Mouse (Mus musculus): Measurements from ENCODE around the gene Pyroxd1. TPM values are rescaled to one million over a fixed set of nuclear protein-coding genes. Genes with fewer than 3 reads are reported as not detected.

Pyroxd1 gene
- total RNA-seq, 2 experiments from 2014 or later: 12.8 to 15.7 TPM

DNA sequence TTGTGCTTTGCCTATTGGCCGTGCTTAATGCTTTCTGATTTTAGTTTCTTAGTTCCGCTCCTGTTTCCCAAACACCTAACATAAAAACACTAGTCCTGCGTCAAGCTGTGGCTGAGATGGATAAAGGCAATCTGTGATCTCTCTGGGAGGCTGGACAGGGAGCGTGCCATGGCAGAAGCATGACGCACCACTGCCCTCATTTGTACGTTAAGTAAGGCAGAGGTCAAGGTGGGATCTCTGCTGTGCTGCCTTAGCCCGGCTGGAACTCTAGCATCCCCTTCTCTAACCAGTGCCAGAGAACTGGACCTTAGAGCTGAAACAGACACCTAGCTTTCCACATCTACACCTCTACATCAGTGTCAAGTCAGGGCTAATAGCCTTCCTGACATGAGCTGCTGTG lies 36.2 kb downstream of the Pyroxd1 start:
- no peak overlapping the region for H3K4me3 ChIP-seq
- no peak for DNase-seq (ENCODE audit: low spot score in 2 of 2)
- no peak overlapping the region for H3K27ac ChIP-seq
- TF ChIP-seq CTCF (conservative IDR thresholded peaks at IDR 0.05): no peak

DNA sequence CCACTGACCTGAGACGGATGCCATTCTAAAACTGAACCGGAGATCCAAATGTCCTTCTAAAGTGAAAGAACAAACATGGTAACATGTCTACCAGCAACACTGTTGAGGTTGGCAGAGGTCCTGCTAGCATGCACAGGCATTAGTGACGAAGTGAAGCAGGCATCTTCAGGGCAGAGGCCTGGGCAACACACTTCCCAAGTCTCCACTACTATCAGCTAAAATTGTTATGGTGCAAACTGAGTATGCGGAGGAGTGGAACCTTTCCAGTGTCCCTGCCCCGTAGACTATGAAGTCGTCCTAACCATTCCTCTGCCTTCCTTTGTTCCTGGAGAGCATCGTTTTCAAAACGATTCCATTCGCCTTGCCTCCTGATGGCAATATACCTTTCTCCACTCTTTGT lies 39.1 kb downstream of the Pyroxd1 start:
- TF ChIP-seq CTCF (conservative IDR thresholded peaks at IDR 0.05): no peak
- H3K4me3 ChIP-seq: no peak overlapping the region
- no peak for DNase-seq (ENCODE audit: low spot score in 2 of 2)
- no peak overlapping the region for H3K27ac ChIP-seq

DNA sequence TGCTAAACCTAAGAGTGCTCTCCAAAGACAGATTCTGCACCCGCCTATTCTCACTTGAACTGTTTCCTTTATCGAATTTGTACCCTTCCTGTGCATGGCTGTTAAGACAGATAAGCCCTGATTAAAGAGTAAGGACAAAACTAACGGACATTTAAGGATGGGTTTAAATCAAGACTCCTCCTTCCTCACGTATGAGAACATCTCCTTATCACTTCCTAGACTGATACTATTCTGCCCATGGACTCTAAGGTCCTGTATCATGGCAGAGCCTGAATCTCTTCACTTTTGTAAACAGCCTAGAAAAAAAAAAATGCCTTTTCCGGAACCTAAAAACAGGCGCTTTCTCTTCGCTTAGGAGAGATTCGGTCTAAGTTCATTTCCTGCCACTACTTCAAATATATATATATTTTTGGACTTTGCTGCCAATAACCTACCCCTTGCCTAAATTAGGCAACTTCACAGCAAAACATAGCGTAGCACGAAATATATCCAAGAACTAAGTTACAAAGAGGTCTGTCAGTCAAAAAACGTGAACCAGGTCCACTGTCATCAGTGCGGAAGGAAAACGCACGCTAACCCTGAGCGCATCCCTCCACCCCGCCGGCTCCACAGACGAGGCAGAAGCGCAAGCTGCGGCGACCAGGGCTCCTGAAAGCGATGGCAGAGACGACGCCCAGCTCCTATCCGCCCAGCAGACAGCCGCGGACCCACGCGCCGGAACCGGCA lies 41.0 kb downstream of the Pyroxd1 start:
- no peak for DNase-seq (ENCODE audit: low spot score in 2 of 2)
- H3K4me3 ChIP-seq: peak overlapping the region; percentile 80
- TF ChIP-seq CTCF (conservative IDR thresholded peaks at IDR 0.05): no peak
- H3K27ac ChIP-seq: peak overlapping the region; percentile 73

DNA sequence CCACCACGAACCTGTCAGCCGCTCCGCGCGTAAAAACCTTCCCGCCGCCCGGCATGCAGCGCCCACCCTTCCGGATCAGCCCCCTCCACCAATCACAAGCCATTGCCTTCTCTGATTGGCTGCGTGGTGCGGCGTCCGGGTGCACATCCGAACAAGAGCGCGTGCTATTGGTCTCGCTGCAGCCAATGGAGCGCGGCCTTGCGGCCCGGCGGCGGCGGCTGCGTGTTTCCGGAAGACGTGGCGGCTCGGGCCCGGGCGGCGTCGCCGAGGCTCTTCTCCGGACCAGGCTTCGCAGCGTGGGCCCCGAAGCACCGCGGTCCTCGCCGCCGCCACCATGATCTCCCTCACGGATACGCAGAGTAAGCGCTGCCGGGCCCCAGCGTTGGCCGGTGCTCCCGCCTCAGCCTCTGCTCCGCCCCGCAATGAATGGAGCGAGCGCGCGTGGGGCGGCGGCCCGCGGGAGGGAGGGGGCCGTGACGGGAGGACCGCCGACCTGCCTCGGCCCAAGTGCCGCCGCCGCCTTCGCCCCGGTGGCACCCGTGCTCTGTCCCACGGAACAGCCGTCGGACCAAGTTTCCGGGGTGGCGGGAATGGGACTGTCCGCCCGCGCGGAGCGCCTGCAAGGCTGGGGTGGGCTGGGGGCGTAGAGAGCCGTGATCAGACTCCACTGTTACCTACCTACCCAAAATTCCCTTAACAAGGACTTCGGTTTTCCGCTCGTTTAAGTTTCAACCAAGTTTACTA lies 41.7 kb downstream of the Pyroxd1 start, which contains the start of the genes Recql and Golt1b:
TSS of gene Recql (minus strand) at position 77 of the 744 bp plus-strand sequence.
TSS of gene Golt1b (plus strand) at position 211 of the 744 bp plus-strand sequence.
- Histone ChIP-seq H3K4me3 (peak within 1 kb of the TSS; percentile 80), H3K27ac (peak within 1 kb of the TSS; percentile 87)
- TF ChIP-seq CTCF (conservative IDR thresholded peaks at IDR 0.05): no peak
- DNase-seq (ENCODE audit: low spot score in 2 of 2): peak; percentile 98 to 99

DNA sequence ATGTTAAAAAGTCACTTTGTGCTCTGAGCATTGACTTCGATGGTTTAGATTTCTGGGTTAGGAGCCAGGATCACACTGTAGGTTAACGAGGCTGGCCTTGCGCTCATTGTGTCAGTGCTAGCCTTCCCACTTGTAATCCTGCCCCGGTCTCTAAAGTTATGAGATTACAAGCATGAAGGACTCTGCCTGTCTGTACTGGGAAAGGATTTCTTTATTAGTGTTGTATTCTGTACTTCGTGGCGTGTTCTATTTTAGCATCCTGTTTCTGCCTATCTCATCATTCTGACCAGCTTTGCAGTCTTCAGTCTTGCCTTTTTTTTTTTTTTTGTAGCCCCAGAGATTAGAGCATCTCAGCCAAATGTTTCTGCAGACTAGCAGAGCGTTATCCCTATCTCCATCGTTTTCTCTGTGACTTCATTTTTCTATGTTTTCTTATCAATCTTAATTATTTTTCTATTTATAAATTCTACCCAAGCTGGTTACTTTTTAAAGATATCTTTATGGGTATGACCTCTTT lies 42.4 kb downstream of the Pyroxd1 start:
- peak overlapping the region; percentile 87 for H3K27ac ChIP-seq
- TF ChIP-seq CTCF (conservative IDR thresholded peaks at IDR 0.05): no peak
- no peak for DNase-seq (ENCODE audit: low spot score in 2 of 2)
- H3K4me3 ChIP-seq: peak overlapping the region; percentile 80

DNA sequence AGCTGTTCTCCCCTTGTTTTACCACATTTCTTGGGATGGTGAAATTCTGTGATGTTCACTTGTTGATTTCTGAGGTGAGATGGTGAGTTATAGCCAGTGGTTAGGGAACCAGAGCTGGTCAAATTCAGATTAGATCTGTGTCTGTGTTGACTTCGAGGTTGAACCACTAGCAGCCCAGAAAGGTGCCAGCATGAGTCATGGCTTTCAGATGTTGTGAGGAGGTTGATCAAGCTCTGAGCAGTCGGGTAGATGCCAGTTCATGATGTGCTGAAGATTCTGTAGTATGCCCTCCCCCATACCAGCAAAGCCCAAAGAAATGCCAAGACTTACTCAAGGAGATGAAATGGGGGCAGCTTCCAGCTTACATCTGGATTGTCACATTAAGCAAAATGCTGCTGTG lies 43.6 kb downstream of the Pyroxd1 start:
- TF ChIP-seq CTCF (conservative IDR thresholded peaks at IDR 0.05): no peak
- Histone ChIP-seq H3K27ac (no peak overlapping the region), H3K4me3 (no peak overlapping the region)
- no peak for DNase-seq (ENCODE audit: low spot score in 2 of 2)

DNA sequence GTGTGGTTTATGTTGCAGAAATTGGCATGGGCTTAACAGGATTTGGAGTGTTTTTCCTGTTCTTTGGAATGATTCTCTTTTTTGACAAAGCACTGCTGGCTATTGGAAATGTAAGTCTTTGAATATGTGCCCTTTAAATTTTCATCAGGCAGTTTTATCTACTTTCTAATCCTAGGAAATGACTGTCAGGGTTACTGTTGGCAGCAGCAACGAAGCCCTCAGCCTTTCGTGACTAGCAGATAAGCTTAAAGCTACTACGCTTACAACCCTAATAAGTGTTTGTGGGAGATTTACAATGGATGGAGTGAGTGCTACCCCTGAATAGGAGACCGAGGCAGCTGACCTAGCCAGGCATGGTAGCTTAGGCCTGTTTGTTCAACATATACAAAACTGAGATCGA lies 46.9 kb downstream of the Pyroxd1 start:
- no peak for TF ChIP-seq CTCF (conservative IDR thresholded peaks at IDR 0.05)
- no peak for DNase-seq (ENCODE audit: low spot score in 2 of 2)
- Histone ChIP-seq H3K27ac (no peak overlapping the region), H3K4me3 (no peak overlapping the region)

DNA sequence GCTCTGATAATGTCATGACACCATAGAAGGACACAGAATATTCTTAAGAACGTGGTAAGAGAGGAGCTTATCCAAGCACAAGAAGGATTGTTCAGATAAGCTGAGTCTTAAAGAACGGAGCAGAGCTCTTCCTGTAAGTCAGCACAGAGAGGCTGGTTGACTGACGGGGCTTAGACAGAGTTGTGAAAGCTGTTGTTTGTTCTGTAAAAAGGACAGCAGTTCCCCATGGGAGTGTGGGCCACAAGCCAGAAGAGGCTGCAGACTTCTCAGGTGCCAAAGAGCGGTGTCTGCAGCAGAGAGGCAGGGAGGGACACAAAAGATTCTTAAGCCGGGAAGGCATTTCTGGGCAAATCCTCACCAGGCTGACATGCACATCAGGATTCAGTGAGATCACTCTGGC lies 49.2 kb downstream of the Pyroxd1 start:
- Histone ChIP-seq H3K27ac (peak overlapping the region; percentile 61; the same call in 1 of the 2 replicates), H3K4me3 (no peak overlapping the region)
- no peak for TF ChIP-seq CTCF (conservative IDR thresholded peaks at IDR 0.05)
- peak; percentile 35 to 53 for DNase-seq (ENCODE audit: low spot score in 2 of 2)

DNA sequence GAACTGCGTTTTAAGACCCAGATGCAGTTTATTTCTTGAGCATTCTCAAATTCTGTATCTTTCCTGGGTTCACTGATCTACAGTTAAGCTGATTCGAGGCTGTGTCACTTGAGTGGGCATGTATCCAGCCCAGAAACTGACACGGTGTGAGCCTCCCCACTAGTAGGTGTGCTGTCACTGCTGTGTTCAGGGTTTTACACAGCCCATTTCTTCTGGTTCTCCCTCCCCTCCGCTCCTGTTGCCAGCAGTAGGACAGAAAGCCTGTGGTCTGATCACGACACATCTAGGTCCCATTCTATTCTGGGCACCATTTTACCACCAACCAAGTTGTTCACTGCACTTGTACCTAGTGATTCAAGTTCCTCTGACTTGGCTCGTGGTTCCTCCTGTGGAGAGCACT lies 50.3 kb downstream of the Pyroxd1 start:
- Histone ChIP-seq H3K4me3 (no peak overlapping the region), H3K27ac (no peak overlapping the region)
- TF ChIP-seq CTCF (conservative IDR thresholded peaks at IDR 0.05): no peak
- DNase-seq (ENCODE audit: low spot score in 2 of 2): no peak

DNA sequence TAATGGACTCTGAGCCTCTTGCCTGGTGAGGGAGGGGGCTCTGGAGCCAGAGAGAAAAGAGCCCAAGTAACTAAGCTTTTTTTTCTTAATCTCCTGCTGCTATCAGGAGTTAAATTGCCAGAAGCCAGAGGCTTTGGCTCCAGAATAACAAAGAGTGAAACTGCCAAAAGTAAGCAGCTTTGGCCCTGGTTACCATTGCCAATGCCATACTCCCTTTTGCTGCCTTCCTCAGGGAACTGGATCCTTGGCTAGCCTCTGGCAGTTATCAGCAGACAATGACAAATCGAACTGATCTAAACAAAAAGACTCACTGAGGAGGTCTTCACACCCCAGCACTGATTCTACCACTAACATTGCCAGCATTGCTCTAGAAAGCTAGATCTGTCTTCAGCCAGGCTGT lies 65.7 kb downstream of the Pyroxd1 start:
- TF ChIP-seq CTCF (conservative IDR thresholded peaks at IDR 0.05): no peak
- Histone ChIP-seq H3K4me3 (no peak overlapping the region), H3K27ac (no peak overlapping the region)
- no peak for DNase-seq (ENCODE audit: low spot score in 2 of 2)

Other genes with a start within 250 kb of the Pyroxd1 start
- not detected for gene Slco1a6, start 137.1 kb upstream of the Pyroxd1 start, total RNA-seq (2021)
- not detected for gene Iapp, start 47.2 kb upstream of the Pyroxd1 start, total RNA-seq (2021)
- gene Slco1a5, start 22.7 kb upstream of the Pyroxd1 start, total RNA-seq (2021): not detected
- gene Recql, start 41.4 kb downstream of the Pyroxd1 start, total RNA-seq (2021): 10 to 100 TPM; 26.7 to 26.9 TPM
- gene Golt1b, start 41.6 kb downstream of the Pyroxd1 start, total RNA-seq (2021): 10 to 100 TPM; 28.6 TPM
- 1 to 10 TPM; 1.2 to 2.9 TPM for gene Spx, start 67.8 kb downstream of the Pyroxd1 start, total RNA-seq (2021)
- gene Gys2, start 127.5 kb downstream of the Pyroxd1 start, total RNA-seq (2021): under 1 TPM; 0.12 to 0.13 TPM
- 100 to 1,000 TPM; 540 to 581 TPM for gene Ldhb, start 162.3 kb downstream of the Pyroxd1 start, total RNA-seq (2021)
- gene Kcnj8, start 226.0 kb downstream of the Pyroxd1 start, total RNA-seq (2021): 1 to 10 TPM; 1.7 to 2.3 TPM

Data from layer of hippocampus, adult 2 months (tissue).